Mouse (Mus musculus) stomach, embryonic 16.5 days (tissue): ENCODE data around the gene Bpi. TPM values are rescaled to one million over a fixed set of nuclear protein-coding genes. Genes with fewer than 3 reads are reported as not detected.

Experiments used
- ATAC-seq: fragments of 200-750 bp; cut with Nextera tagmentation; 2 replicates; pipeline ENCODE4 v1.8.0; 2017; ENCODE audit warnings: moderate number of reproducible peaks, moderate TSS enrichment; ENCODE audit not compliant: insufficient read depth, low FRiP score
- H3K27ac ChIP-seq: fragments of 300-500 bp; sonication (generic); 2 replicates; pipeline ENCODE4 v1.5.1; 2014; ENCODE audit warnings: low read length
- H3K27me3 ChIP-seq: fragments of 300-500 bp; sonication (generic); 2 replicates; pipeline ENCODE4 v1.6.1; 2014; ENCODE audit warnings: low read length, control low read depth, mixed read lengths; ENCODE audit not compliant: control insufficient read depth, insufficient read depth
- H3K36me3 ChIP-seq: fragments of 300-500 bp; sonication (generic); 2 replicates; pipeline ENCODE4 v1.6.1; 2014; ENCODE audit warnings: low read length; ENCODE audit not compliant: control insufficient read depth, insufficient read depth
- H3K4me1 ChIP-seq: fragments of 300-500 bp; sonication (generic); 2 replicates; pipeline ENCODE4 v1.6.1; 2014; ENCODE audit warnings: low read length, control low read depth, mixed read lengths; ENCODE audit not compliant: control insufficient read depth, insufficient read depth
- H3K4me2 ChIP-seq: fragments of 300-500 bp; sonication (generic); 2 replicates; pipeline ENCODE4 v1.6.1; 2014; ENCODE audit warnings: low read depth, low read length, mixed read lengths
- H3K4me3 ChIP-seq: fragments of 300-500 bp; sonication (generic); replicated peaks from 2 replicates; pipeline ENCODE4 v1.5.1; 2014; ENCODE audit warnings: mild to moderate bottlenecking, low read length
- H3K9ac ChIP-seq: fragments of 300-500 bp; sonication (generic); 2 replicates; pipeline ENCODE4 v1.6.1; 2014; ENCODE audit warnings: low read length
- H3K9me3 ChIP-seq: fragments of 300-500 bp; sonication (generic); replicated peaks from 2 replicates; pipeline ENCODE4 v1.6.1; 2016; ENCODE audit warnings: low read length, control low read depth; ENCODE audit not compliant: control insufficient read depth
- WGBS: fragments of 180-500 bp; shearing (Covaris S2); extraction: QIAGEN DNeasy Blood & Tissue Kit; methylation state at CpG from one replicate; pipeline ENCODE4 v1.1.7; 2014; 5-methylcytosine and 5-hydroxymethylcytosine counted together
- polyA plus RNA-seq: library from polyadenylated mRNA; unstranded; fragments of >200 nt; fragmentation: Nextera tagmentation; extraction: Ambion mirVana; gene quantifications from 2 replicates; pipeline ENCODE4 v1.2.1, GENCODE M21; 2015

Bpi gene
- polyA plus RNA-seq, 1 experiment from 2014 or later = not detected

DNA sequence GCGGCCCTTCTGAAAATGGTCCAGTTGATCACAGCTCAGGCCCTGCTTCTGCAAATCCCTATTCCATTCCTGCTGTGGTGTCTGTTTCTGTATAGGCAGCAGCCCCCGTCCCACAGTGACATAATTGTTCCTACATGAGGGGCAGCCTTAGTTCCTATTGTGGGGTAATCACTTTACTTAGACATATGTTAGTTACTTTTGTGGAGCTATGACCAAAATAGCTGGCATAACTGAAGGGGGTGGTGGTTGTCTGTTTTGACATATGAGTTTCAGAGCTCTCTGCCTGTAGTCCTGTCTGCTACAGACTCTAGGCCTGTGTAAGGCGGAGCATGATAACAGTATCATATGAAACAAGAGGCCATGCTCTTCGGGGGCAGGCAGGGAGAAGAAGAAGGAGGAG, 7.3 kb upstream of the Bpi start:
- Histone ChIP-seq H3K4me2 (no peak overlapping the region), H3K27me3 (no peaks in the 10 kb centered on the region), H3K36me3 (no peaks in the 10 kb centered on the region), H3K9me3 (no peaks in the 10 kb centered on the region), H3K9ac (no peak overlapping the region), H3K27ac (no peak overlapping the region), H3K4me1 (no peaks in the 10 kb centered on the region), H3K4me3 (no peak overlapping the region)
- 70% methylated on average over 4 of the region's 4 CpGs for WGBS
- no peak for ATAC-seq

DNA sequence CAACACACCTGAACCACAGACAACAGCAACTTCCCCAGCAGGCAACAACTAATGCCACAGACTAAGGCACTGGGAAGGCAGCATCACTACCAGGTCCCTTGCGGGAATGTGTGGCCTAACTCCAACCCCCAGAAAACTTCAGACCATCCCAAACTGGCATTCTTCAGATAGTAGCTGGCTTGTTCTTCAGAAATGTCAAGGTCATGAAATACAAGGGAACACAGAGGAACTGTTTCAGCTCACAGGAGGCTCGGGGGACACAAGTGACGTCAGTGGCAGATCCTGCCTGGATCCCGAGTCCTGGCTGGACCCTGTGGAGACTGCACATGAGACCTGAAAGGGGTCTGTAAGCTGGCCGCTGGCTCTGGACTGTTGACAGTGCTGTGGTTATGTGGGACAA, 4.1 kb upstream of the Bpi start:
- no peak overlapping the region for H3K4me3 ChIP-seq
- no peaks in the 10 kb centered on the region for H3K36me3 ChIP-seq
- no peak for ATAC-seq
- H3K27ac ChIP-seq = no peak overlapping the region
- H3K4me2 ChIP-seq = no peak overlapping the region
- no peak overlapping the region for H3K9ac ChIP-seq
- no peaks in the 10 kb centered on the region for H3K27me3 ChIP-seq
- peaks cover 16% of the 10 kb centered on the region; the same call in 1 of the 2 replicates for H3K4me1 ChIP-seq
- H3K9me3 ChIP-seq = no peaks in the 10 kb centered on the region
- 67% methylated on average over 5 of the region's 5 CpGs for WGBS

- H3K4me2 ChIP-seq = peak overlapping the region; percentile 28
- 4% methylated on average over 5 of the region's 5 CpGs for WGBS
- no peaks in the 10 kb centered on the region for H3K36me3 ChIP-seq
- ATAC-seq = peak; percentile 61; the same call in 1 of the 2 replicates
- peaks cover 16% of the 10 kb centered on the region; the same call in 1 of the 2 replicates for H3K4me1 ChIP-seq
- H3K9me3 ChIP-seq = no peaks in the 10 kb centered on the region
- H3K9ac ChIP-seq = no peak overlapping the region; the same call in 1 of the 2 replicates
- H3K27me3 ChIP-seq = 0 out of 2 replicates have a peak, but pooled peaks cover 2% of the 10 kb centered on the region
- H3K4me3 ChIP-seq = no peak overlapping the region
- H3K27ac ChIP-seq = peak overlapping the region; percentile 62
Observed at GRCm38 (mm10) chr2:158256894-158257293, 1.0 kb upstream of the Bpi start.

DNA sequence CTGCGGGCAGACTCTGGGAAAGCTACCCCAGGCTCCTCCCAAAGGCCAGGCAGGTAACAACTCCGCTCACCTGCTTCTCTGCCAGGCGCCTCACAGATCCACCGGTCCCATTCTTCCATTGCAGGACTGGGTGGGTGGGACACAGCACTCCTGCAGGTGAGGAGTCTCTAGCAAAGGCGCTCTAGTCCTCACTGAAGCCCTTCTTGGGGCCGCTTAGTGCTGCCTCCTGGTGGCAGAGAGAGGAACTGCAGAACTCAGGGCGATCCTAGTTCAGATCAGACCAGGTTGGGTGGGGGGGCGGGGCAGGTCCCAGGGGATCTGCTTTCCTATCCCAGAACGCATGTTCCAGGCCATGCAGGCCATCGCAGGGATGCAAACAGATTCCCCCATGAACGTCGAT, 887 bp downstream of the Bpi start:
- ATAC-seq = peak; percentile 11; the same call in 1 of the 2 replicates
- 17% methylated on average over 12 of the region's 12 CpGs for WGBS
- Histone ChIP-seq H3K9me3 (no peaks in the 10 kb centered on the region), H3K27me3 (0 out of 2 replicates have a peak, but pooled peaks cover 2% of the 10 kb centered on the region), H3K4me1 (peaks cover 16% of the 10 kb centered on the region; the same call in 1 of the 2 replicates), H3K27ac (no peak overlapping the region), H3K4me3 (no peak overlapping the region), H3K36me3 (no peaks in the 10 kb centered on the region), H3K9ac (no peak overlapping the region), H3K4me2 (no peak overlapping the region)

DNA sequence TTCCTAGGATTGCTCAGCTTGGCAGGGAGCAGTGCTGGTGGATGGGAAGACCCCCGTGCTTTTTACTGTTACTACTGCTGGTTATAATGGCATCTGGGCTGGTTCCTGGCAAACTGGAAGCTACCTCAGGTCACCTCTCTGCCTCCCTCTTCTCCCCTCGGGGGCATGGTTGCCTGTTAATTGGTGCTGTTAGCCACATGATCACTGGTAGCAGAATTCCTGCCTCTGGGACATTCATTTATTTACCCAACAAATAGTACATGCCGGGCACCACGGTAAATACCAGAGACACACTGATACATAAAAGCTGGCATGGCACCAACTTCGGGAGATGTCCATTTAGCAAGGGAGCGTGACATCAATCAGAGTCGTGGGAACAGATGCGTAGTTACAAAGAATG, 1.6 kb downstream of the Bpi start:
- ATAC-seq = no peak
- 68% methylated on average over 8 of the region's 8 CpGs for WGBS

DNA sequence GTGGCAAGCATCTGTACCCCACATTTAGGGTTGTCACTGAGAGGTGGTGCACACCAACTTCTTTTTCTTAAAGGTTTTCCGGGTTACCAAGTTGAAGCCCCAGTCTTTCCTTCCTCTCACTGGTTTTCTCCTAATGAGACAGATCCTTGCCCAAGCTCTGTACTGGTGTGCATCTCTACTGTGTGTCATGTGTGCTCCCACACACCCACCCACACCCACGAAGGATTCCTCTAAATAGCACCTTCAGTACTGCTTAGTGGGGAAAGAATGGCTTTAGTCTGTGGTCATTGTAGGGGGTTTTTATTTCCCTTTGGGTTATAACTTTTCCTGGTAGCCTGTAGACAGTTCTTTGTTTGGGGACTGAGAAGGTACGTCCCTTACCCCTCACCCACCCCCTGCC, 7.0 kb downstream of the Bpi start:
- 79% methylated on average over 3 of the region's 3 CpGs for WGBS
- H3K9me3 ChIP-seq = no peaks in the 10 kb centered on the region

More for the DNA sequence above, 1.6 kb downstream of the Bpi start:
- no peak overlapping the region for H3K9ac ChIP-seq
- no peaks in the 10 kb centered on the region for H3K36me3 ChIP-seq
- no peak overlapping the region for H3K27ac ChIP-seq
- no peak overlapping the region for H3K4me3 ChIP-seq
- no peaks in the 10 kb centered on the region for H3K9me3 ChIP-seq
- peaks cover 16% of the 10 kb centered on the region; the same call in 1 of the 2 replicates for H3K4me1 ChIP-seq
- H3K4me2 ChIP-seq = no peak overlapping the region
- 0 out of 2 replicates have a peak, but pooled peaks cover 2% of the 10 kb centered on the region for H3K27me3 ChIP-seq

DNA sequence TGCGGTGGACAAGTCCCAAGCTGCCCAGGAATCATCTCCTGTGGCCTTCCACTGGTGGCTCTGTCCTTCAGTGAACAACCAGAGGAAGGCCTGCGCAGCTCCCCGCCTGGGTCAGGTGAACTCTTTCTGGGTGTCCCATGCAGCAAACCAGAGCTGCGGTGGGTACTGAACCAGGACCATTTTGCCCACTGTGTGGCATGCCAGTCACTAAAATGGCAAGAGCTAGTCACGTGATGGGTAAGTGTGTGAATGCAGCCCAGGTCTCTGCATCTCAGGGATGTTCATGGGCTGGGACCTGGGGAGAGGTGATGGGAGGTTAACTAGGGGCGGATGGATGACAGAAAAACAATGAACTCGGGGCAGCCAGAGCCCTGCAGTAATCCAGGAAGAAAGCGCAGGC, 12.1 kb downstream of the Bpi start:
- Histone ChIP-seq H3K9me3 (no peaks in the 10 kb centered on the region), H3K4me2 (no peak overlapping the region), H3K4me1 (peaks cover 3% of the 10 kb centered on the region; the same call in 1 of the 2 replicates), H3K4me3 (no peak overlapping the region), H3K9ac (no peak overlapping the region), H3K27me3 (no peaks in the 10 kb centered on the region), H3K36me3 (no peaks in the 10 kb centered on the region), H3K27ac (no peak overlapping the region)
- no peak for ATAC-seq
- 81% methylated on average over 8 of the region's 8 CpGs for WGBS

More for the DNA sequence above, 7.0 kb downstream of the Bpi start:
- Histone ChIP-seq H3K4me3 (no peak overlapping the region), H3K27me3 (0 out of 2 replicates have a peak, but pooled peaks cover 1% of the 10 kb centered on the region), H3K27ac (no peak overlapping the region), H3K9ac (no peak overlapping the region), H3K4me2 (no peak overlapping the region), H3K36me3 (no peaks in the 10 kb centered on the region), H3K4me1 (no peaks in the 10 kb centered on the region)
- no peak for ATAC-seq

DNA sequence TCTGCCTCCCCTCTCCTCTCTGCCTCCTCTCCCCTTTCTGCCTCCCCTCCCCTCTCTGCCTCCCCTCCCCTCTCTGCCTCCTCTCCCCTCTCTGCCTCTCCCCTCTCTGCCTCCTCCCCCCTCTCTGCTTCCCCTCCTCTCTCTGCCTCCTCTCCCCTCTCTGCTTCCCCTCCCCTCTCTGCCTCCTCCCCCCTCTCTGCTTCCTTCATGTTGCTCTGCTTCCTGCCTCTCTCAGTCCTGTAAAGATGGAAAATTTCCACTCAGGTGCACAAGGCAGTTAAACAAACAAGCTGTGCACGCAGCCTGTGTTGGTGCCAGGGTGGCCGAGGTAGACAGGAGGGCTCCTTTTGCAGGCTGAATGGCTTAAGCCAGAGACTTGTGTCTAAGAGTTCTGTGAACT, 15.8 kb downstream of the Bpi start:
- ATAC-seq = no peak
- peaks cover 3% of the 10 kb centered on the region; the same call in 1 of the 2 replicates for H3K4me1 ChIP-seq

DNA sequence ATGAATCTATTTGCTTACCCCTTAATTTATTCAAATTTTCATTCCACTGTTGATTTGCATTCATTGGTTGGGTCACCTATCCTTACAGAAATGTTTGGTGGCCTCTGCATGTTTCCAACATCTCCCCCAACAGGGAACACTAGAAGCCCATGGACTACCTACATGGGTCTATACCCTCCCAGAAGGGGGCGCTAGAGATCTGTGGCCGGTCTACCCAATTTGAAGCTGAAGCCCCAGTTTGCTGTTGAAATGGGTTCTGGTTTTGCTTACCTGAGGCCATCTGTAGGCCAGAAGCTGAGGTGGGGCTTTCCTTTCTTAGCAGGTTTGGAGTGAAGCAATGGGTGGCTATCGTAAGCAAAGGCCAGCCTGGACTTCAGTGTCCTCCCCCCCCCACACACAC, 17.5 kb downstream of the Bpi start:
- Histone ChIP-seq H3K27me3 (no peaks in the 10 kb centered on the region), H3K4me1 (peaks cover 3% of the 10 kb centered on the region; the same call in 1 of the 2 replicates), H3K9me3 (no peaks in the 10 kb centered on the region), H3K4me3 (no peak overlapping the region), H3K4me2 (no peak overlapping the region), H3K27ac (no peak overlapping the region), H3K36me3 (no peaks in the 10 kb centered on the region), H3K9ac (no peak overlapping the region)
- no peak for ATAC-seq
- WGBS = 86% methylated on average over 3 of the region's 3 CpGs

More for the DNA sequence above, 15.8 kb downstream of the Bpi start:
- Histone ChIP-seq H3K36me3 (no peaks in the 10 kb centered on the region), H3K9ac (no peak overlapping the region), H3K27me3 (no peaks in the 10 kb centered on the region), H3K27ac (no peak overlapping the region), H3K4me3 (no peak overlapping the region), H3K9me3 (no peaks in the 10 kb centered on the region), H3K4me2 (no peak overlapping the region)
- 20% methylated on average over 2 of the region's 2 CpGs for WGBS
